Comparison of ENCODE assay signal across 8 mouse cellular contexts in the genomic region with DNA sequence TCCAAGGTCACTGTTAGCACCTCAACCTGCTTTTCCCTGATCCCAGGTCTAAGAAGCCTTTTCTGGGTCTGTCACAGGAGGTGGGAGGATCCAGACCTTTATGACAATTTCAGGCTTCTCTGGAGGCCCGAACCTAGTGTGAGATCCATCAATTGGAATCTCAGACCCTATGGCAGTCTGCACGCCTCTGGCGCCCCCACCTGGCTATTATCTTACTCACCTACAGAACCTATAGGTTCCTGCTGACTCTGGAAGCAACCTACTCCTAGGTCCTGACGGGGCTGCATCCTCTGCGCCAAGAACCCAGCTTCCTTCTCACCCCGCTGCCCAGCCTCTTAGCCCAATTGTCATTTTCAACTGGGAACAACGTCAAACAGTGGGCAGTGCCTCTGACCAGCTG. TPM values are rescaled to one million over a fixed set of nuclear protein-coding genes. Genes with fewer than 3 reads are reported as not detected.
A peak's percentile ranks its signal among the peaks of the same experiment; 100 is the strongest.
DNase-seq lines count a peak whose midpoint lies in the region; ATAC-seq lines count a peak whose summit lies in the region.
"Had no signal": no experiment of that assay in that cellular context is flagged by ENCODE, and none has a peak within 500 bp of the region (broad histone marks: within the 10 kb centered on the region; RNA-seq: fewer than 3 reads in every experiment).

No protein-coding gene starts in this region.

- no peaks in the 10 kb centered on the region for H3K27me3 ChIP-seq in midbrain, embryonic 10.5 days (ENCODE audit: low read depth, poor library complexity, severe bottlenecking)
- H3K27me3 ChIP-seq in midbrain, embryonic 13.5 days = no peaks in the 10 kb centered on the region

- no peaks in the 10 kb centered on the region for H3K9me3 ChIP-seq in midbrain, embryonic 10.5 days (replicated peaks)
- no peaks in the 10 kb centered on the region for H3K9me3 ChIP-seq in midbrain, embryonic 13.5 days

- H3K4me2 ChIP-seq in midbrain, embryonic 13.5 days (replicated peaks) = no peak overlapping the region

- H3K27ac ChIP-seq in midbrain, embryonic 10.5 days (replicated peaks) = no peak overlapping the region
- no peak overlapping the region for H3K27ac ChIP-seq in midbrain, embryonic 13.5 days

- peak; percentile 36 for DNase-seq in midbrain, embryonic 10.5 days (ENCODE audit: low spot score)
- peak; percentile 21 for DNase-seq in embryo, embryonic 9.5 days (ENCODE audit: extremely low spot score)
- DNase-seq in layer of hippocampus, adult 9-10 months (ENCODE audit: low spot score) = no peak
- no peak for DNase-seq in frontal cortex, postnatal 14 days (ENCODE audit: low spot score in 2 of 2)

- H3K4me1 ChIP-seq in midbrain, embryonic 10.5 days = 0 out of 2 replicates have a peak, but pooled peaks cover 6% of the 10 kb centered on the region
- no peaks in the 10 kb centered on the region for H3K4me1 ChIP-seq in midbrain, embryonic 13.5 days (replicated peaks)

- no peak for ATAC-seq in midbrain, embryonic 13.5 days
- ATAC-seq in activated CD4-positive, CD25-positive, alpha-beta regulatory T cell, adult 4 months = peak; percentile 76
- ATAC-seq in monocyte, adult 5-6 weeks (replicated peaks; ENCODE audit: insufficient number of reproducible peaks, low FRiP score, low TSS enrichment, poor library complexity, severe bottlenecking) = 0 out of 2 replicates have a peak, but pooled peaks have one; percentile 65

- no peak overlapping the region for H3K9ac ChIP-seq in midbrain, embryonic 13.5 days (replicated peaks)

- no peak overlapping the region for H3K4me3 ChIP-seq in midbrain, embryonic 10.5 days
- no peak overlapping the region for H3K4me3 ChIP-seq in midbrain, embryonic 13.5 days (replicated peaks)

- no peaks in the 10 kb centered on the region for H3K36me3 ChIP-seq in midbrain, embryonic 10.5 days
- H3K36me3 ChIP-seq in midbrain, embryonic 13.5 days = no peaks in the 10 kb centered on the region

- WGBS in midbrain, embryonic 10.5 days = 30% methylated on average over 7 of the region's 7 CpGs
- 34% methylated on average over 7 of the region's 7 CpGs for WGBS in midbrain, embryonic 13.5 days

RNA-seq across cellular contexts. Expression of a gene that starts 10.7 kb away (rescaled TPM):
- not detected in 2 replicates for polyA plus RNA-seq in midbrain, embryonic 10.5 days (2016; fragmentation: Nextera tagmentation; extraction: Ambion mirVana)
- polyA plus RNA-seq in midbrain, embryonic 13.5 days (2015; fragmentation: Nextera tagmentation; extraction: Ambion mirVana) = not detected in 2 replicates
- polyA plus RNA-seq in activated CD4-positive, CD25-positive, alpha-beta regulatory T cell, adult 4 months (2017; shearing (Covaris generic)) = not detected
- total RNA-seq in monocyte, adult 5-6 weeks (2017) = not detected in 3 replicates
- polyA plus RNA-seq: frontal cortex, adult 2 months had no signal

RNA-seq across cellular contexts. Expression of a gene that starts 13.1 kb away (rescaled TPM):
- polyA plus RNA-seq in midbrain, embryonic 10.5 days (2016; fragmentation: Nextera tagmentation; extraction: Ambion mirVana) = 0.16 TPM in 1 of 2 replicates, not detected in the other
- 48.6 and 80.5 TPM in 2 replicates for polyA plus RNA-seq in midbrain, embryonic 13.5 days (2015; fragmentation: Nextera tagmentation; extraction: Ambion mirVana)
- polyA plus RNA-seq in activated CD4-positive, CD25-positive, alpha-beta regulatory T cell, adult 4 months (2017; shearing (Covaris generic)) = not detected
- total RNA-seq in monocyte, adult 5-6 weeks (2017) = not detected in 3 replicates

RNA-seq across cellular contexts. Expression of a gene that starts 17.6 kb away (rescaled TPM):
- 91.2 and 108 TPM in 2 replicates for polyA plus RNA-seq in midbrain, embryonic 10.5 days (2016; fragmentation: Nextera tagmentation; extraction: Ambion mirVana)
- polyA plus RNA-seq in midbrain, embryonic 13.5 days (2015; fragmentation: Nextera tagmentation; extraction: Ambion mirVana) = 120 and 122 TPM in 2 replicates
- polyA plus RNA-seq in activated CD4-positive, CD25-positive, alpha-beta regulatory T cell, adult 4 months (2017; shearing (Covaris generic)) = 10 to 100 TPM; 51.3 to 71.1 TPM
- total RNA-seq in monocyte, adult 5-6 weeks (2017) = 33.3 to 58.1 TPM (median 38.6 TPM) in 3 replicates

RNA-seq across cellular contexts. Expression of a gene that starts 18.6 kb away (rescaled TPM):
- polyA plus RNA-seq in midbrain, embryonic 10.5 days (2016; fragmentation: Nextera tagmentation; extraction: Ambion mirVana) = 5.2 and 5.6 TPM in 2 replicates
- 5.6 and 7.2 TPM in 2 replicates for polyA plus RNA-seq in midbrain, embryonic 13.5 days (2015; fragmentation: Nextera tagmentation; extraction: Ambion mirVana)
- 1 to 10 TPM; 3.1 to 3.2 TPM for polyA plus RNA-seq in activated CD4-positive, CD25-positive, alpha-beta regulatory T cell, adult 4 months (2017; shearing (Covaris generic))
- total RNA-seq in monocyte, adult 5-6 weeks (2017) = not detected in 3 replicates

RNA-seq across cellular contexts. Expression of a gene that starts 22.1 kb away (rescaled TPM):
- polyA plus RNA-seq in midbrain, embryonic 10.5 days (2016; fragmentation: Nextera tagmentation; extraction: Ambion mirVana) = 17.4 and 26.4 TPM in 2 replicates
- polyA plus RNA-seq in midbrain, embryonic 13.5 days (2015; fragmentation: Nextera tagmentation; extraction: Ambion mirVana) = 85.7 and 92.1 TPM in 2 replicates
- polyA plus RNA-seq in activated CD4-positive, CD25-positive, alpha-beta regulatory T cell, adult 4 months (2017; shearing (Covaris generic)) = 10 to 100 TPM; 72.8 to 74.8 TPM
- 21.4 to 39.6 TPM (median 32.9 TPM) in 3 replicates for total RNA-seq in monocyte, adult 5-6 weeks (2017)

Comparison
In these comparisons a context has a peak if more than half of its experiments do, and no peak if none do; other contexts are left out.
1. RNA of a gene that starts 13.1 kb away (polyA plus RNA-seq): 48.6 to 80.5 TPM in midbrain, embryonic 13.5 days; 0.16 TPM in midbrain, embryonic 10.5 days and not detected in activated CD4-positive, CD25-positive, alpha-beta regulatory T cell, adult 4 months; every median in the first group is over 10 times any median in the second.
2. DNase-seq: peak in midbrain, embryonic 10.5 days (single experiment) and embryo, embryonic 9.5 days (single experiment); none in layer of hippocampus, adult 9-10 months (single experiment) and frontal cortex, postnatal 14 days (0 of 2).